Mouse (Mus musculus) stomach, embryonic 14.5 days (tissue): ENCODE measurements around the gene Fam187b. TPM values are rescaled to one million over a fixed set of nuclear protein-coding genes. Genes with fewer than 3 reads are reported as not detected.

ENCODE experiments used
- ATAC-seq: fragments of 200-750 bp; cut with Nextera tagmentation; 2 replicates; pipeline ENCODE4 v1.8.0; 2017; ENCODE audit warnings: low read depth, moderate TSS enrichment; ENCODE audit not compliant: insufficient number of reproducible peaks, insufficient read depth, low FRiP score
- H3K27ac ChIP-seq: fragments of 300-500 bp; sonication (generic); 2 replicates; pipeline ENCODE4 v1.5.1; 2014; ENCODE audit warnings: mild to moderate bottlenecking, low read length, moderate library complexity, mixed read lengths
- H3K27me3 ChIP-seq: fragments of 300-500 bp; sonication (generic); 2 replicates; pipeline ENCODE4 v1.6.1; 2014; ENCODE audit warnings: low read length, control low read depth, mixed read lengths; ENCODE audit not compliant: control insufficient read depth, insufficient read depth
- H3K36me3 ChIP-seq: fragments of 300-500 bp; sonication (generic); 2 replicates; pipeline ENCODE4 v1.6.1; 2014; ENCODE audit warnings: mild to moderate bottlenecking, control low read depth, low read length, moderate library complexity, mixed read lengths; ENCODE audit not compliant: control insufficient read depth, insufficient read depth
- H3K4me1 ChIP-seq: fragments of 300-500 bp; sonication (generic); 2 replicates; pipeline ENCODE4 v1.6.1; 2014; ENCODE audit warnings: low read length, control low read depth, mixed read lengths; ENCODE audit not compliant: control insufficient read depth, insufficient read depth
- H3K4me2 ChIP-seq: fragments of 300-500 bp; sonication (generic); replicated peaks from 2 replicates; pipeline ENCODE4 v1.6.1; 2014; ENCODE audit warnings: low read depth, low read length, control low read depth
- H3K4me3 ChIP-seq: fragments of 300-500 bp; sonication (generic); 2 replicates; pipeline ENCODE4 v1.5.1; 2014; ENCODE audit warnings: low read depth, low read length, control low read depth
- H3K9ac ChIP-seq: fragments of 300-500 bp; sonication (generic); replicated peaks from 2 replicates; pipeline ENCODE4 v1.6.1; 2014; ENCODE audit warnings: low read depth, mild to moderate bottlenecking, control low read depth, low read length, moderate library complexity, mixed read lengths
- H3K9me3 ChIP-seq: fragments of 300-500 bp; sonication (generic); 2 replicates; pipeline ENCODE4 v1.6.1; 2016; ENCODE audit warnings: low read depth, low read length, control low read depth; ENCODE audit not compliant: control insufficient read depth
- WGBS: fragments of 180-500 bp; shearing (Covaris S2); extraction: QIAGEN DNeasy Blood & Tissue Kit; methylation state at CpG from one replicate; pipeline ENCODE4 v1.1.7; 2014; 5-methylcytosine and 5-hydroxymethylcytosine counted together
- polyA plus RNA-seq: library from polyadenylated mRNA; unstranded; fragments of >200 nt; fragmentation: Nextera tagmentation; extraction: Ambion mirVana; gene quantifications from 2 replicates; pipeline ENCODE4 v1.2.1, GENCODE M21; 2014

The Fam187b gene
- polyA plus RNA-seq, 1 experiment from 2014 or later: 6.4 TPM

DNA sequence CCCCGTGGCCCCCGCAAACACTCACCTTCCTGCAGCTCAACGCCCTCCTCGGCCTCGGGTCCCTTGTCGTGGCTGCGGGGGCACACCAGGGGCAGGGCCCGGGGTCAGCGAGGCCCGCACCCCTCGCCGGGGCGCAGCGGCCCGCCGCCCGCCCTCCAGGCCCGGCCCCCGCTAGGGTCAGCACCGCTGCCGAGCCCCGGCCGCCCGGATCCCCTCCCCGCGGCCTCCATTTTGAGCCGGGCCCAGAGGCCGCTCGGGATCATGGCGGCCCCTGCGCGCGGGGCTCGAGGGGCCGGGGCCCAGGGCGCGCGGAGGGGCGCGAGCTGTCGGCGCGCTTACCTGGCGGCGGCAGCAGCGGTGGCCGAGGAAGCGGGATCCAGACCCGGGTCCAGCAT lies 17.2 kb upstream of the Fam187b start:
- no peaks in the 10 kb centered on the region for H3K9me3 ChIP-seq
- peaks cover 37% of the 10 kb centered on the region for H3K36me3 ChIP-seq
- 0% methylated on average over 30 of the region's 49 CpGs for WGBS
- peak overlapping the region; percentile 95 for H3K4me3 ChIP-seq
- ATAC-seq: peak; percentile 15; the same call in 1 of the 2 replicates
- H3K9ac ChIP-seq: peak overlapping the region; percentile 99
- peak overlapping the region; percentile 98 for H3K27ac ChIP-seq
- H3K27me3 ChIP-seq: no peaks in the 10 kb centered on the region
- peaks cover 11% of the 10 kb centered on the region; the same call in 1 of the 2 replicates for H3K4me1 ChIP-seq
- H3K4me2 ChIP-seq: peak overlapping the region; percentile 83

GRCm38 (mm10) chr7:30956756-30957366 lies 16.7 kb upstream of the Fam187b start, which contains the start of gene Usf2:
Gene Usf2 (minus strand): TSS chr7:30956803.
- H3K4me1 ChIP-seq: peaks cover 11% of the 10 kb centered on the region; the same call in 1 of the 2 replicates
- H3K9me3 ChIP-seq: no peaks in the 10 kb centered on the region
- H3K27me3 ChIP-seq: no peaks in the 10 kb centered on the region
- peak within 1 kb of the TSS; percentile 83 for H3K4me2 ChIP-seq
- ATAC-seq: peak; percentile 34; the same call in 1 of the 2 replicates
- H3K9ac ChIP-seq: peak within 1 kb of the TSS; percentile 99
- H3K27ac ChIP-seq: peak within 1 kb of the TSS; percentile 98
- H3K36me3 ChIP-seq: peaks cover 37% of the 10 kb centered on the region
- H3K4me3 ChIP-seq: peak within 1 kb of the TSS; percentile 95
- WGBS: under 1% methylated on average over 31 of the region's 82 CpGs

DNA sequence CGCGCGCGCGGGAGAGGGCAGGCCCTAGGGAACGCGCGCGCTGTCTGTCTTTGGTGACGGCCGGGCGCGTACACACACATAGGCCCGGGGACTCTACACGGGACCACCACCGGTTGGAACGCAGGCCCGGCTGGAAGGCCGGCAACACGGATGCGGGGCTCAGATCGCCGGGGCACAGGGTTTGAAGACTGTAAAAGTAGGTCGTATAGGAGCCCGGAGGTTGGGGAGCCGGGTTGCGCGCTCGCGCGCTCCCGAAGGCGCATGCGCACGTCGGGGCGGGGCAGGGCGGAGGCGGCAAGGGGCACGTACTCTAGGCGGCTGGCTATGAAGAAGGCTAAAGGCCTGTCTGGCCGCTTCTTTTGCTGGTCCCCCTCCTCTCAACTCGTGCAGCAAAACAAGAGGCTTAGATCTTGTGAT lies 16.2 kb upstream of the Fam187b start:
- Histone ChIP-seq H3K9me3 (no peaks in the 10 kb centered on the region), H3K27me3 (no peaks in the 10 kb centered on the region), H3K4me2 (peak overlapping the region; percentile 80), H3K9ac (peak overlapping the region; percentile 99), H3K4me3 (peak overlapping the region; percentile 95), H3K4me1 (peaks cover 11% of the 10 kb centered on the region; the same call in 1 of the 2 replicates), H3K27ac (peak overlapping the region; percentile 98), H3K36me3 (peaks cover 36% of the 10 kb centered on the region)
- WGBS: under 1% methylated on average over 43 of the region's 43 CpGs
- ATAC-seq: peak; percentile 61

DNA sequence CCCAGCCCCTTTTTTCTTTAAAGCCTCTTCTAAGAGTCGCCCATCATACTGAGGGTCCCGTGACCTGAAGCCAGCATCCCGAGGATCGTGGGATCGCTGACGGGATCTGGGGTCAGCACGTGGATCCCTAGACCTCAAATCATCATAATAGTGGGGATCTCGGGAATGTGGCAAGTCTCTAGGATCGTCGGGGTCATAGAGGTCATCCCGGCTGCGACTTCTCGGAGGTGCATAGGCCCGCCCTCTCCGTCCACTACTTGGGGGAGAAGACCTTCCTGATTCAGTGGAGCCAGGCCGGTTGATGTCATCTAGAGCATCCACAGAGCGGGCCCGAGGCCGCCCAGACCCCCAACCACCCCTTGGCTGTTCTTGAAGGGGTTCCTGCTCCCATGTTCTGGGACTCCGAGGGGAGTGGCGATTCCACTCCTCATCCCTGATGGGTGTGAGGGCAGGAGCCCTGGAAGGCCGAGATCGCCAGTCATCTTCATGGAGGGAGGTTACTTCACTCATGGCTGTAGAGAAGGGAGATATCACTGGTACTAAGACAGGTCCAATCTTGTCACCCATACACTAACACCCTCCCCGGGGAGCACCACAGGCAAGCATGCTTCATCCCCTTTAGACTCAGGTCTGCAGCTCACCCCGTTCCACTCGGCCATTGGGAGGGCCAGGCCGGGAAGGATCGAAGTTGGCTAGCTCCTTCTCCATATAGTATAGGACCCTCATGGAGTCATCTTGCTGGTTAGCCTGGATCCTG lies 15.3 kb upstream of the Fam187b start:
- Histone ChIP-seq H3K27ac (peak overlapping the region; percentile 98), H3K4me3 (peak overlapping the region; percentile 95), H3K4me1 (peaks cover 11% of the 10 kb centered on the region; the same call in 1 of the 2 replicates), H3K4me2 (peak overlapping the region; percentile 80), H3K36me3 (peaks cover 27% of the 10 kb centered on the region), H3K27me3 (no peaks in the 10 kb centered on the region), H3K9me3 (no peaks in the 10 kb centered on the region), H3K9ac (peak overlapping the region; percentile 99)
- no peak for ATAC-seq
- WGBS: 61% methylated on average over 28 of the region's 28 CpGs

DNA sequence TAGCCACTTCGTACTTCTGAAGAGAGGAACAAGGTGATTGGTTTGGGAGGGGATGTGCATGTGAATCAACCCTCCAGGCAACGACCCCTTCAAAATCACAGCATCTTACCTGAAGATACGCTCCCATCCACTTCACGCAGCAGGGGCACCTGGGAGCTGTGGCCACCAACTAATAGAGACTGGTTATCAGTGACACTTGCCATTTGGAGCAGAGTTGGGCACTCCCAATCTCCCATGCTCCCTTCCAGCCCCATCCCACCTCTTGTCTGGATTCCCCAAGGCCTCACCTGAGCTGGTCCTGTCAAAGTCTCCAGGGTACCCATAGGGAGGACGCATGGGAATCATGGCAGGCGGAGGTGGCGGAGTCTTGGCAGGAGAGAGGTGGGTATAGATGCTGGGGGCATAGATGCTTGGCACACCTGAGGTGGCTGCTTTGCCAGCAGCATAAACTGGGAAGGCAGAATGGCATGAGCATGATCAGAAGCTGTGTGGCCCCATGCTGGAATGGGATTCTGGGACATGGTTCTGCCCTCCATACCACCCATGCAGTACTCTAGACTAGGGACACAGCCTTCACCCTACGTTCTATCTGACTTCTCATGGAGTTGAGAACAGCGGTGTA lies 14.6 kb upstream of the Fam187b start:
- H3K4me1 ChIP-seq: peaks cover 11% of the 10 kb centered on the region; the same call in 1 of the 2 replicates
- no peak overlapping the region for H3K9ac ChIP-seq
- no peak overlapping the region for H3K27ac ChIP-seq
- 96% methylated on average over 9 of the region's 9 CpGs for WGBS
- ATAC-seq: no peak
- H3K27me3 ChIP-seq: no peaks in the 10 kb centered on the region
- H3K4me2 ChIP-seq: no peak overlapping the region; the same call in 1 of the 2 replicates
- no peak overlapping the region for H3K4me3 ChIP-seq
- H3K9me3 ChIP-seq: no peaks in the 10 kb centered on the region
- peaks cover 20% of the 10 kb centered on the region for H3K36me3 ChIP-seq

DNA sequence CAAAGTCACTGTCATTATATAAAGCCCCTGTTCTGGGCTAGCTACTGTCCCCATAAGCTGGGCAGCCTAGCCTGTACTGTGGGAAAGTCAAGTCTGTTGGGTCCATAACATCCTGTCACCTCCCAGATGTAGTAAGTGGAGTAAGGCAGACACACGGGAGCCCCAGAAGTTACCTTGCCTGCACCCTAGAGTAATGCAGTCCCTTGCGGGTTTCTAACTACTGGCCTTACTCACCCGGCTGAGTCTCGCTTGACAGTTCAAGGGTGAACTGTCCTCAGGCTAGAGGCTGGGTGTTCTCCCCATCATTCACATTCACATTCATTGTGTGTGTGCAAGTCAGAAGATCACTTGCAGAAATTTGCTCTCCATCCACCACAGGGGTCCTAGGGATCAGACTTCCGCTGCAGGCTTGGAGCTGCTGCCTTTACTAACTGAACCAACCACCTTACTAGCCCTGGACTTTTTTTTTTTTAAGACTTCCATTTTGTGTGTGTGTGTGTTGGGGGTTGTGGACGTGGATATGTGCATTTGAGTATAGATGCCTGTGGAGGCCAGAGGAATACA lies 13.7 kb upstream of the Fam187b start:
- 88% methylated on average over 6 of the region's 6 CpGs for WGBS
- H3K4me2 ChIP-seq: no peak overlapping the region
- H3K9me3 ChIP-seq: no peaks in the 10 kb centered on the region
- H3K9ac ChIP-seq: no peak overlapping the region
- ATAC-seq: no peak
- peaks cover 11% of the 10 kb centered on the region; the same call in 1 of the 2 replicates for H3K4me1 ChIP-seq
- no peak overlapping the region for H3K27ac ChIP-seq
- no peak overlapping the region for H3K4me3 ChIP-seq
- H3K27me3 ChIP-seq: no peaks in the 10 kb centered on the region
- peaks cover 15% of the 10 kb centered on the region for H3K36me3 ChIP-seq

DNA sequence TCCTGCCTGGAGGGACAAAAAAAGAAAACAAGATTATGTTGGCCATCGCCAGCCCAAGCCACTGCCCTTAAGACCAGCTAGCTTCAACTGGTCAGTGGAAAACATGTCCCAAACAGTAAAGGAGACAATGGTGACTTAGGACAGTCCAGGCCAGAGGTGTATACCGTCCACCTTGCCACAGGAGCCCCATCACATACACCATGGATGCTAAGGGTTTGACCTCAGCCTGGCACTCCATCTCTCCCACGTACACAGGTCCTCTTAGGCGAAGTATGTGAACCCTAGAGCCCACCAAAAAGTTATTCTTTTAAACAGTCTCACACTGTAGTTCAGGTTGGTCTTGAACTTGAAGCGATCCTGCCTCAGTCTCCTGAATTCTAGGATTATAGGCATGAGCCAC lies 10.7 kb upstream of the Fam187b start:
- no peak for ATAC-seq
- Histone ChIP-seq H3K9ac (no peak overlapping the region), H3K36me3 (peaks cover 13% of the 10 kb centered on the region), H3K4me3 (no peak overlapping the region), H3K4me1 (peaks cover 4% of the 10 kb centered on the region; the same call in 1 of the 2 replicates), H3K4me2 (no peak overlapping the region), H3K9me3 (no peaks in the 10 kb centered on the region), H3K27me3 (no peaks in the 10 kb centered on the region), H3K27ac (no peak overlapping the region)
- 90% methylated on average over 5 of the region's 5 CpGs for WGBS

DNA sequence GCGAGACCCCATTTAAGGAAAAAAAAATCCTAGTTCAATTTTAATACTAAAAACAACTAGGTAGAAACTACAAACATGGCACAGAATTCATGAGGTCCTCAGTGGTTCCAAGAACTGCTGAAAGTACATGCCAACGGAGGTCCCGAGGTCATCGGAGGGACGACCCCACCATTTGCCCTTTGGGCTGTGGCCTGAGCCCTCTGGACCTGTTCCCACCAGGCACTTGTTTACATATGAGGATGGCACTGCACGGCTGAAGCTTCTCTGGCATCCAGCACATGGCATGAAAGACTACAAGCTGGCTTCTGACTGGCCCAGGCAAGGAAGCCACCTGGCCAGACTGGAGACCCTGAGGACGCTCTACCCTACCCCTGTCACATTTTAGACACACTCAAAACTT lies 9.2 kb upstream of the Fam187b start:
- no peak overlapping the region for H3K27ac ChIP-seq
- H3K36me3 ChIP-seq: peaks cover 4% of the 10 kb centered on the region
- 80% methylated on average over 7 of the region's 7 CpGs for WGBS
- H3K4me3 ChIP-seq: no peak overlapping the region
- no peaks in the 10 kb centered on the region for H3K4me1 ChIP-seq
- no peak for ATAC-seq
- H3K27me3 ChIP-seq: no peaks in the 10 kb centered on the region
- no peak overlapping the region for H3K9ac ChIP-seq
- H3K9me3 ChIP-seq: no peaks in the 10 kb centered on the region
- no peak overlapping the region for H3K4me2 ChIP-seq
